Mouse (Mus musculus) cerebellum, adult 2 months (tissue): ENCODE measurements around the gene Atg2a.

ENCODE experiments used
- CTCF ChIP-seq: fragments of 200-500 bp; IDR thresholded peaks from 2 replicates; pipeline ENCODE4 v1.5.1; 2011; ENCODE audit warnings: low read depth, mild to moderate bottlenecking, control low read depth, low read length, moderate library complexity, borderline replicate concordance; ENCODE audit not compliant: insufficient read depth
- POLR2A ChIP-seq: fragments of 200-500 bp; IDR thresholded peaks from 2 replicates; pipeline ENCODE4 v1.6.1; 2011; ENCODE audit warnings: low read length, control low read depth, borderline replicate concordance; ENCODE audit not compliant: insufficient read depth

GRCm38 (mm10) chr19:6299003-6299402, 57.5 kb downstream of the Atg2a start:
- TF ChIP-seq CTCF (no peak), POLR2A (no peak)
